Mouse (Mus musculus) lung, postnatal 0 days (tissue): Measurements from ENCODE around the gene March8.

Experiments used
- CTCF ChIP-seq: IDR thresholded peaks from 2 replicates; pipeline ENCODE4 v1.5.1; 2016; ENCODE audit warnings: antibody characterized with exemption, mild to moderate bottlenecking
- EP300 ChIP-seq: IDR thresholded peaks from 2 replicates; pipeline ENCODE4 v1.6.1; 2016; ENCODE audit warnings: antibody characterized with exemption, mild to moderate bottlenecking, control low read depth

DNA sequence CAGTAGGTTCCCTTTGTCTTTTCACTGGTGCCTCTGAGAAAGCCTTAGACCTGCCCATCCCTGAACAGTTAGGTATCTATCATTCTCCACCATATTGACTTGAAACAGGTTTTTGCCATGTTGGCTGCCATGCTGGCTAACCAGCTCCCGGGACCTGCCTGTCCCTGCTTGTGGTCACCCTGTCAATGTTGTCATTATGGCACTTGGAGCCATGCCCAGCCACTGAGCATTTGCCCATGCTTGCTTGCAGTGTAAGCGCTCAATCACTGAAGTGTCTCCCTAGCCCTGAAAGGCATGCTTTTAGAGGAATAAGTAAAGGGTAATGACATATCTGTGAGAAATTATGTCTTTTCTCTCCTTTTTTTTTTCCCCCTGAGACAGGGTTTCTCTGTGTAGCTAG is 6.4 kb upstream of the March8 start:
- TF ChIP-seq CTCF, result no peak
- no peak for TF ChIP-seq EP300
